Mouse (Mus musculus) neural tube, embryonic 13.5 days (tissue): Measurements from ENCODE around the gene Prkch. TPM values are rescaled to one million over a fixed set of nuclear protein-coding genes. Genes with fewer than 3 reads are reported as not detected.

Experiments used
- ATAC-seq: fragments of 200-750 bp; cut with Nextera tagmentation; 2 replicates; pipeline ENCODE4 v1.8.0; 2017; ENCODE audit warnings: low read depth, mild to moderate bottlenecking, moderate TSS enrichment, moderate library complexity
- H3K27ac ChIP-seq: fragments of 300-500 bp; sonication (generic); replicated peaks from 2 replicates; pipeline ENCODE4 v1.5.1; 2015; ENCODE audit warnings: moderate library complexity, mild to moderate bottlenecking, inconsistent platforms
- H3K27me3 ChIP-seq: fragments of 300-500 bp; sonication (generic); 2 replicates; pipeline ENCODE4 v1.6.1; 2015; ENCODE audit warnings: mild to moderate bottlenecking, inconsistent platforms
- H3K36me3 ChIP-seq: fragments of 300-500 bp; sonication (generic); 2 replicates; pipeline ENCODE4 v1.6.1; 2015; ENCODE audit warnings: mild to moderate bottlenecking, inconsistent platforms
- H3K4me1 ChIP-seq: fragments of 300-500 bp; sonication (generic); replicated peaks from 2 replicates; pipeline ENCODE4 v1.6.1; 2015; ENCODE audit warnings: inconsistent platforms
- H3K4me2 ChIP-seq: fragments of 300-500 bp; sonication (generic); 2 replicates; pipeline ENCODE4 v1.6.1; 2015; ENCODE audit warnings: inconsistent platforms, mild to moderate bottlenecking, moderate library complexity
- H3K4me3 ChIP-seq: fragments of 300-500 bp; sonication (generic); 2 replicates; pipeline ENCODE4 v1.5.1; 2015; ENCODE audit warnings: mild to moderate bottlenecking, inconsistent platforms
- H3K9ac ChIP-seq: fragments of 300-500 bp; sonication (generic); 2 replicates; pipeline ENCODE4 v1.6.1; 2015; ENCODE audit warnings: moderate library complexity, mild to moderate bottlenecking, inconsistent platforms
- H3K9me3 ChIP-seq: fragments of 300-500 bp; sonication (generic); 2 replicates; pipeline ENCODE4 v1.6.1; 2016; ENCODE audit warnings: inconsistent platforms
- WGBS: fragments of 180-500 bp; shearing (Covaris S2); methylation state at CpG from one replicate; pipeline ENCODE4 v1.1.7; 2015; 5-methylcytosine and 5-hydroxymethylcytosine counted together
- polyA plus RNA-seq: library from polyadenylated mRNA; unstranded; fragments of >200 nt; fragmentation: Nextera tagmentation; extraction: Ambion mirVana; gene quantifications from 2 replicates; pipeline ENCODE4 v1.2.1, GENCODE M21; 2015

Gene Prkch
- polyA plus RNA-seq, 1 experiment from 2014 or later = 9.6 TPM

GRCm38 (mm10) chr12:73671540-73671939 lies 86.9 kb downstream of the Prkch start:
- Histone ChIP-seq H3K27me3 (no peaks in the 10 kb centered on the region), H3K9ac (no peak overlapping the region), H3K4me3 (no peak overlapping the region), H3K36me3 (no peaks in the 10 kb centered on the region), H3K4me1 (peaks cover 42% of the 10 kb centered on the region), H3K27ac (peak overlapping the region; percentile 52), H3K9me3 (no peaks in the 10 kb centered on the region), H3K4me2 (0 out of 2 replicates have a peak overlapping the region, but pooled peaks have one; percentile 4)
- WGBS = 21% methylated on average over 3 of the region's 3 CpGs
- no peak for ATAC-seq

GRCm38 (mm10) chr12:73672007-73672406 lies 87.4 kb downstream of the Prkch start:
- 0 out of 2 replicates have a peak, but pooled peaks have one; percentile 66 for ATAC-seq
- peak overlapping the region; percentile 52 for H3K27ac ChIP-seq

GRCm38 (mm10) chr12:73673783-73674182 lies 89.2 kb downstream of the Prkch start:
- H3K4me1 ChIP-seq = peaks cover 42% of the 10 kb centered on the region
- ATAC-seq = no peak

More at GRCm38 (mm10) chr12:73672007-73672406, 87.4 kb downstream of the Prkch start:
- Histone ChIP-seq H3K9me3 (no peaks in the 10 kb centered on the region), H3K4me1 (peaks cover 42% of the 10 kb centered on the region), H3K4me3 (no peak overlapping the region), H3K27me3 (no peaks in the 10 kb centered on the region), H3K4me2 (0 out of 2 replicates have a peak overlapping the region, but pooled peaks have one; percentile 4), H3K9ac (no peak overlapping the region), H3K36me3 (no peaks in the 10 kb centered on the region)
- WGBS = 35% methylated on average over 4 of the region's 4 CpGs

GRCm38 (mm10) chr12:73675212-73675611 lies 90.6 kb downstream of the Prkch start:
- Histone ChIP-seq H3K4me1 (peaks cover 42% of the 10 kb centered on the region), H3K9ac (no peak overlapping the region), H3K9me3 (no peaks in the 10 kb centered on the region), H3K27ac (no peak overlapping the region), H3K36me3 (no peaks in the 10 kb centered on the region), H3K4me3 (no peak overlapping the region), H3K27me3 (no peaks in the 10 kb centered on the region), H3K4me2 (no peak overlapping the region)
- WGBS = 48% methylated on average over 4 of the region's 4 CpGs
- ATAC-seq = no peak

More at GRCm38 (mm10) chr12:73673783-73674182, 89.2 kb downstream of the Prkch start:
- Histone ChIP-seq H3K4me3 (no peak overlapping the region), H3K27me3 (no peaks in the 10 kb centered on the region), H3K36me3 (no peaks in the 10 kb centered on the region), H3K4me2 (no peak overlapping the region), H3K27ac (no peak overlapping the region), H3K9ac (no peak overlapping the region), H3K9me3 (no peaks in the 10 kb centered on the region)
- 77% methylated on average over 7 of the region's 7 CpGs for WGBS

GRCm38 (mm10) chr12:73679400-73679801 lies 94.8 kb downstream of the Prkch start:
- 63% methylated on average over 7 of the region's 7 CpGs for WGBS
- no peaks in the 10 kb centered on the region for H3K27me3 ChIP-seq
- ATAC-seq = no peak

GRCm38 (mm10) chr12:73682921-73683346 lies 98.3 kb downstream of the Prkch start:
- Histone ChIP-seq H3K9ac (no peak overlapping the region), H3K27ac (no peak overlapping the region), H3K4me2 (no peak overlapping the region), H3K36me3 (no peaks in the 10 kb centered on the region), H3K9me3 (no peaks in the 10 kb centered on the region), H3K4me1 (peaks cover 8% of the 10 kb centered on the region), H3K27me3 (no peaks in the 10 kb centered on the region), H3K4me3 (no peak overlapping the region)
- WGBS = 69% methylated on average over 7 of the region's 7 CpGs
- no peak for ATAC-seq

More at GRCm38 (mm10) chr12:73679400-73679801, 94.8 kb downstream of the Prkch start:
- Histone ChIP-seq H3K9me3 (no peaks in the 10 kb centered on the region), H3K36me3 (no peaks in the 10 kb centered on the region), H3K9ac (no peak overlapping the region), H3K4me3 (no peak overlapping the region), H3K27ac (no peak overlapping the region), H3K4me2 (no peak overlapping the region), H3K4me1 (peaks cover 5% of the 10 kb centered on the region)

- Histone ChIP-seq H3K27ac (no peak overlapping the region), H3K36me3 (no peaks in the 10 kb centered on the region), H3K4me3 (no peak overlapping the region), H3K4me1 (peaks cover 16% of the 10 kb centered on the region), H3K9ac (no peak overlapping the region), H3K4me2 (no peak overlapping the region), H3K27me3 (no peaks in the 10 kb centered on the region), H3K9me3 (no peaks in the 10 kb centered on the region)
- ATAC-seq = no peak
- WGBS = 71% methylated on average over 13 of the region's 13 CpGs
Measured at GRCm38 (mm10) chr12:73685875-73686274, 101.3 kb downstream of the Prkch start.

GRCm38 (mm10) chr12:73686456-73686855 lies 101.9 kb downstream of the Prkch start:
- no peak for ATAC-seq
- peaks cover 16% of the 10 kb centered on the region for H3K4me1 ChIP-seq
- H3K9ac ChIP-seq = no peak overlapping the region
- no peaks in the 10 kb centered on the region for H3K36me3 ChIP-seq
- 98% methylated on average over 5 of the region's 5 CpGs for WGBS
- H3K4me2 ChIP-seq = no peak overlapping the region
- H3K27me3 ChIP-seq = no peaks in the 10 kb centered on the region
- H3K27ac ChIP-seq = no peak overlapping the region
- no peak overlapping the region for H3K4me3 ChIP-seq
- no peaks in the 10 kb centered on the region for H3K9me3 ChIP-seq

- Histone ChIP-seq H3K27me3 (no peaks in the 10 kb centered on the region), H3K27ac (no peak overlapping the region), H3K4me2 (no peak overlapping the region), H3K36me3 (no peaks in the 10 kb centered on the region), H3K9me3 (no peaks in the 10 kb centered on the region), H3K4me3 (no peak overlapping the region), H3K4me1 (peaks cover 16% of the 10 kb centered on the region), H3K9ac (no peak overlapping the region)
- no peak for ATAC-seq
- WGBS = 75% methylated on average over 20 of the region's 20 CpGs
Measured at GRCm38 (mm10) chr12:73687077-73688035, 102.8 kb downstream of the Prkch start.

- no peaks in the 10 kb centered on the region for H3K9me3 ChIP-seq
- H3K36me3 ChIP-seq = no peaks in the 10 kb centered on the region
- peaks cover 23% of the 10 kb centered on the region for H3K4me1 ChIP-seq
- no peak overlapping the region for H3K9ac ChIP-seq
- H3K4me2 ChIP-seq = no peak overlapping the region
- H3K27me3 ChIP-seq = no peaks in the 10 kb centered on the region
- no peak for ATAC-seq
- no peak overlapping the region for H3K27ac ChIP-seq
- no peak overlapping the region for H3K4me3 ChIP-seq
- WGBS = 21% methylated on average over 4 of the region's 4 CpGs
Measured at GRCm38 (mm10) chr12:73692321-73692720, 107.7 kb downstream of the Prkch start.

GRCm38 (mm10) chr12:73693347-73693746 lies 108.8 kb downstream of the Prkch start:
- no peak overlapping the region for H3K27ac ChIP-seq
- no peaks in the 10 kb centered on the region for H3K36me3 ChIP-seq
- H3K4me2 ChIP-seq = no peak overlapping the region
- WGBS = 22% methylated on average over 4 of the region's 4 CpGs
- H3K9me3 ChIP-seq = no peaks in the 10 kb centered on the region
- H3K4me1 ChIP-seq = peaks cover 13% of the 10 kb centered on the region
- H3K9ac ChIP-seq = no peak overlapping the region
- no peak overlapping the region for H3K4me3 ChIP-seq
- ATAC-seq = peak; percentile 51; the same call in 1 of the 2 replicates
- no peaks in the 10 kb centered on the region for H3K27me3 ChIP-seq

- WGBS = 83% methylated on average over 13 of the region's 13 CpGs
- Histone ChIP-seq H3K36me3 (no peaks in the 10 kb centered on the region), H3K9ac (no peak overlapping the region), H3K4me1 (peaks cover 21% of the 10 kb centered on the region), H3K27ac (no peak overlapping the region), H3K4me3 (no peak overlapping the region), H3K9me3 (no peaks in the 10 kb centered on the region), H3K27me3 (no peaks in the 10 kb centered on the region), H3K4me2 (no peak overlapping the region)
- no peak for ATAC-seq
Measured at GRCm38 (mm10) chr12:73694690-73695089, 110.1 kb downstream of the Prkch start.
